Mouse (Mus musculus) hindbrain, postnatal 0 days (tissue): ENCODE data around the gene Mid2. TPM values are rescaled to one million over a fixed set of nuclear protein-coding genes. Genes with fewer than 3 reads are reported as not detected.

Source experiments
- ATAC-seq: fragments of 200-750 bp; cut with Nextera tagmentation; 2 replicates; pipeline ENCODE4 v1.8.0; 2017; ENCODE audit warnings: mild to moderate bottlenecking, moderate TSS enrichment, moderate library complexity
- DNase-seq: peaks from one replicate; pipeline ENCODE4 v3.0.0-alpha.2; 2015; ENCODE audit warnings: low spot score
- H3K27ac ChIP-seq: fragments of 300-500 bp; sonication (generic); 2 replicates; pipeline ENCODE4 v1.5.1; 2014; ENCODE audit warnings: mild to moderate bottlenecking
- H3K27me3 ChIP-seq: fragments of 300-500 bp; sonication (generic); 2 replicates; pipeline ENCODE4 v1.6.1; 2014; ENCODE audit warnings: low read length, mixed read lengths; ENCODE audit not compliant: insufficient read depth
- H3K36me3 ChIP-seq: fragments of 300-500 bp; sonication (generic); 2 replicates; pipeline ENCODE4 v1.6.1; 2014; ENCODE audit warnings: low read length, mixed read lengths; ENCODE audit not compliant: insufficient read depth
- H3K4me1 ChIP-seq: fragments of 300-500 bp; sonication (generic); 2 replicates; pipeline ENCODE4 v1.6.1; 2014; ENCODE audit warnings: antibody characterized with exemption, low read length, mixed read lengths; ENCODE audit not compliant: insufficient read depth
- H3K4me2 ChIP-seq: fragments of 300-500 bp; sonication (generic); 2 replicates; pipeline ENCODE4 v1.6.1; 2014; ENCODE audit warnings: low read depth, mild to moderate bottlenecking, low read length, moderate library complexity, mixed read lengths
- H3K4me3 ChIP-seq: fragments of 300-500 bp; sonication (generic); 2 replicates; pipeline ENCODE4 v1.5.1; 2014; ENCODE audit warnings: low read length
- H3K9ac ChIP-seq: fragments of 300-500 bp; sonication (generic); replicated peaks from 2 replicates; pipeline ENCODE4 v1.6.1; 2014; ENCODE audit warnings: mild to moderate bottlenecking, low read length, moderate library complexity, mixed read lengths
- H3K9me3 ChIP-seq: fragments of 300-500 bp; sonication (generic); 2 replicates; pipeline ENCODE4 v1.6.1; 2016; ENCODE audit warnings: low read length, mixed read lengths
- CTCF ChIP-seq: IDR thresholded peaks from 2 replicates; pipeline ENCODE4 v1.5.1; 2016; ENCODE audit warnings: antibody characterized with exemption, control low read depth, low read depth
- WGBS: fragments of 180-500 bp; shearing (Covaris S2); extraction: QIAGEN DNeasy Blood & Tissue Kit; methylation state at CpG from one replicate; pipeline ENCODE4 v1.1.7; 2014; 5-methylcytosine and 5-hydroxymethylcytosine counted together
- polyA plus RNA-seq: library from polyadenylated mRNA; unstranded; fragments of >200 nt; fragmentation: Nextera tagmentation; extraction: Ambion mirVana; gene quantifications from 2 replicates; pipeline ENCODE4 v1.2.1, GENCODE M21; 2015
- total RNA-seq: library from RNA; depleted of rRNA; stranded (reverse); fragments of >200 nt; gene quantifications from 2 replicates; pipeline ENCODE4 v1.2.3, GENCODE M21; 2014; rRNA removed

The Mid2 gene
- total RNA-seq (26.3 and 34.9 TPM in 2 replicates), polyA plus RNA-seq (4.5 and 4.6 TPM in 2 replicates)

GRCm38 (mm10) chrX:140664479-140665241 lies at the start of gene Mid2:
Gene Mid2 (plus strand): TSS chrX:140664599.
- Histone ChIP-seq H3K9me3 (no peaks in the 10 kb centered on the region), H3K27me3 (no peaks in the 10 kb centered on the region; the same call in 1 of the 2 replicates), H3K36me3 (no peaks in the 10 kb centered on the region), H3K27ac (peak within 1 kb of the TSS; percentile 79), H3K4me1 (no peaks in the 10 kb centered on the region), H3K4me2 (peak within 1 kb of the TSS; percentile 56), H3K9ac (peak within 1 kb of the TSS; percentile 65), H3K4me3 (peak within 1 kb of the TSS; percentile 54)
- ATAC-seq (peak; percentile 80), DNase-seq (peak; percentile 43)
- 20% methylated on average over 47 of the region's 68 CpGs for WGBS
- no peak; the same call in 1 of the 2 replicates for TF ChIP-seq CTCF

DNA sequence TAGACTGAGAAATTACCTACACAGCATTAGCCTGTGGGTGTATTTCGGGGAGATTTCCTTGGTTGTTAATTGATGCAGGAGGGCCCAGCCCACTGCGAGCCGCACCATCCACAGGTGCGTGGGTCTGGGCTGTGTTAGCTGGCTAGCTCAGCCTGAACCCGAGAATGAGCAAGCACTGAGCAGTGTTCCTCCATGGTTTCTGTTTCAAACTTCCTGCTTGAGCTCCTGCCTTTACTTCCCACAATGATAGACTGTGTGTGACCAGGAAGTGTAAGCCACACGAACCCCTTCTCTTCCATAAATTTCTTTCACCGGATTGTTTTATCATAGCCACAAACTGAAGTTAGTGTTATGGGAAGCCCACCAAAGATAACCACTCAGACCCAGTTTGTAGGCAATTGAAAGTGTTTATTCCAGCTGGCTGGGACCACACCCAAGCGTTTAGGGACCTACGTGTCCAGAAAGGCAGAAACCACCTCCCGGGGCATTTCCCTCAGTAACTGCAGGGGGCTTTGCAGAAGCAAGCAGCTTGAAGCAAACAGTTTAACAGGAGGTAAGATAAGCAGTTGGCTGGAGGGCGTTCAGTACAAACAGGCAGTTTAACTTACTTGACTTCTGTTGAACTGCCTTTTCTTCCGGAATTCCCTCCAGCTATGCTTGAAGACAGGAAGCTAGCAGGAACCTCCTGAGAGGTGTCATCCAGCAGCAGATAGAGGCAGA lies 39.4 kb upstream of the Mid2 start:
- 0 out of 2 replicates have a peak, but pooled peaks cover 4% of the 10 kb centered on the region for H3K27me3 ChIP-seq
- no peaks in the 10 kb centered on the region for H3K36me3 ChIP-seq
- H3K9me3 ChIP-seq: no peaks in the 10 kb centered on the region
- TF ChIP-seq CTCF: no peak
- no peak overlapping the region for H3K4me2 ChIP-seq
- WGBS: 70% methylated on average over 12 of the region's 12 CpGs
- no peak overlapping the region for H3K9ac ChIP-seq
- DNase-seq (no peak), ATAC-seq (no peak)
- H3K4me1 ChIP-seq: no peaks in the 10 kb centered on the region
- no peak overlapping the region for H3K4me3 ChIP-seq
- H3K27ac ChIP-seq: no peak overlapping the region

GRCm38 (mm10) chrX:140638028-140638427 lies 26.4 kb upstream of the Mid2 start:
- Histone ChIP-seq H3K9me3 (no peaks in the 10 kb centered on the region), H3K27ac (no peak overlapping the region), H3K4me2 (no peak overlapping the region), H3K4me3 (no peak overlapping the region), H3K4me1 (no peaks in the 10 kb centered on the region), H3K27me3 (no peaks in the 10 kb centered on the region), H3K9ac (no peak overlapping the region), H3K36me3 (no peaks in the 10 kb centered on the region)
- no peak for ATAC-seq
- 86% methylated on average over 5 of the region's 5 CpGs for WGBS
- TF ChIP-seq CTCF: no peak
- DNase-seq: no peak

- Histone ChIP-seq H3K9me3 (no peaks in the 10 kb centered on the region), H3K9ac (no peak overlapping the region), H3K27ac (no peak overlapping the region), H3K4me2 (no peak overlapping the region), H3K36me3 (no peaks in the 10 kb centered on the region), H3K27me3 (no peaks in the 10 kb centered on the region), H3K4me1 (no peaks in the 10 kb centered on the region), H3K4me3 (no peak overlapping the region)
- no peak for ATAC-seq
- DNase-seq: no peak
- WGBS: 58% methylated on average over 2 of the region's 2 CpGs
- TF ChIP-seq CTCF: no peak
These were observed 24.8 kb upstream of the Mid2 start for GRCm38 (mm10) chrX:140639592-140639991.

DNA sequence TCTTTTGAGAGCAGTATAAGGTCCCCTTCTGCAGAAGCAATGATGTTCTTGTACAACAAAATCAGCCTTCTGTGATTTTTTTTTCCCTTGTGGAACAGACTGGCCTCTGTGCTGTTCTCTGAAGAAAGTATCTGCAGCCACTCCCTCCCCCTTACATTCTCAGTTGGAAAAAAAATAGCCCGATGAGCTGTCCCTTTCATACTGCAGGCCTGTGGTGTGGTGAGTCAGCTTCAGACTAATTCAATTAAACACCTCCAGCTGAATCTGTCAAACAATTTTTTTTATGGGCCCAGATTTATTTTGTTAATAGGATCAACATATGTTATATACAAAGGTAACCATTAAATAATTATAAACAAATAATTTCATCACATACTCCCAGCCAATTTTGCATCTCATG lies 3.7 kb upstream of the Mid2 start:
- DNase-seq: no peak

GRCm38 (mm10) chrX:140663516-140663915 lies 883 bp upstream of the Mid2 start:
- Histone ChIP-seq H3K36me3 (no peaks in the 10 kb centered on the region), H3K4me2 (no peak overlapping the region), H3K4me1 (no peaks in the 10 kb centered on the region), H3K4me3 (no peak overlapping the region), H3K9ac (no peak overlapping the region), H3K27ac (no peak overlapping the region), H3K9me3 (no peaks in the 10 kb centered on the region), H3K27me3 (no peaks in the 10 kb centered on the region; the same call in 1 of the 2 replicates)
- WGBS: 87% methylated on average over 2 of the region's 2 CpGs
- DNase-seq (no peak), ATAC-seq (no peak)
- TF ChIP-seq CTCF: no peak

More for the DNA sequence above, 3.7 kb upstream of the Mid2 start:
- Histone ChIP-seq H3K36me3 (no peaks in the 10 kb centered on the region), H3K4me3 (no peak overlapping the region), H3K9me3 (no peaks in the 10 kb centered on the region), H3K4me1 (no peaks in the 10 kb centered on the region), H3K27ac (no peak overlapping the region), H3K4me2 (no peak overlapping the region), H3K9ac (no peak overlapping the region), H3K27me3 (no peaks in the 10 kb centered on the region; the same call in 1 of the 2 replicates)
- 45% methylated on average over 1 of the region's 1 CpGs for WGBS
- TF ChIP-seq CTCF: no peak
- ATAC-seq: no peak
